Mouse (Mus musculus) kidney, postnatal 36 days (tissue): ENCODE results near the gene Elmod2.
A peak's percentile ranks its signal among the peaks of the same experiment; 100 is the strongest.
"Not testable (repeated sequence)": the region's sequence is repeated elsewhere in the genome, so short reads cannot be mapped to it uniquely, and the experiment has no call there.

ENCODE experiments used
- DNase-seq, 2 experiments: peaks; one replicate each; pipeline ENCODE4 v3.0.0; 2021 to 2022; ENCODE audit warnings: mixed read lengths in 2 of 2

Gene Elmod2

DNA sequence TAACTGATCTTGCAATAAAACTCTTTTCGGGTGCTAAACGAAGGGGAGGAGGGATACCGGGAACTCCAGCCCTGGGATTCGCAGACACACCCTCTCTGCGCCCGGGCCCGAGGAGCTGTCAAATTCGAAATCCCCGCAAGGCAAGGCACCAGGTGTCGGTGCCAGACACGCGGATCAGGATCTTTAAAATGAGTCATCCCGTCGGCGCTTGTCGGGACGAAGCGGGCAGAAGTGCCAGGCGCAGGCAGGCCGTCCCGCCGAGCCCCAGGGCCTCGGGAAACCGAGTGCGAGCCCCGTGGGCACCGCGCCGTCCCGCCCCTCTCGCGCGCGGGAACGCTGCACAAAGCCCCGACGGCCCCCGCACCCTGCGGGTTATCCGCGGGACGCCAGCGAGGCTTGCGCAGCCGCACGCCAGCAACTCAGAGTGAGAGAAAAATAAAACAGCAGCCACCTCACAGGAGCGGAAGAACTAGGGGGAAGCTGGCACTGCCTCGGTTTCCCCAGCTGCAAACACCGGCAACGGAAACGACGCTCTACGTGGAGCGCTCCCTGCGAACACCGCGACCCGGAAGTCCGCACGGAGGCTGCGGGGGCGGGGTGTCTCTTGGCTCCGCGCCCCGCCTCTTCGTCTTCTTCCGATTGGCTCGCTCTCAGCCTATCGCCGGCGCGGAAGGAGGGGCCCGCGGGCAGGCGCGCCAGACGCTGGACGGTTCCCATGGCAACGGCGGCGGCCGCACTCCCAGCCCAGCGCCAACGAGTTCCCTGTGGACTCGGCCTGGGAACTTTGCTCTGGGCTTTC, at the start of gene Elmod2:
Gene Elmod2, minus strand, starts transcription at position 588 of the 799 bp plus-strand sequence.
- DNase-seq: peak; percentile 98 to 99

DNA sequence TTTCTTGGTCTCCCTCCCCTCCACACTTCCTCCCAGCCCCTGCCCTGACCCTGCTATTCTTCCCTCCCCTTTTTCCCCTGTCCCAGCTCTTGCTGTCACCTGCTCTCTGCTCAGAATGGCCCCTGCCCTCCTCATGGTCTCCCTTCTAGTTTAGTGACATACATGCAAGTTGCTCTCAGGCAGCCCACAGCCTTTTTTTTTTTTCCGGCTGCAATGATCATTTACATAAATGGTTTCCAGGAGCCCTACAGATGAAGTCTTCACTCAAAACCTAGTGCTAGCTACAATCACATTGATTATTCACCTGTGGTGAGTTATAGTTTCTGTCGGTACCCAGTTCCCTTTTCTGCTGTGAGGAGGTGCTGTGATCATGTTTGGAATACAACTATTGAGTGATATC, 48.7 kb upstream of the Elmod2 start:
- DNase-seq: no peak

- no peak for DNase-seq
Observed at GRCm38 (mm10) chr8:83380141-83380540, 47.9 kb upstream of the Elmod2 start.

GRCm38 (mm10) chr8:83377231-83377630, 44.9 kb upstream of the Elmod2 start:
- DNase-seq: no peak

- DNase-seq: no peak
Observed at GRCm38 (mm10) chr8:83363156-83363769, 31.0 kb upstream of the Elmod2 start.

- DNase-seq: no peak
Observed at GRCm38 (mm10) chr8:83351315-83351714, 19.0 kb upstream of the Elmod2 start.

GRCm38 (mm10) chr8:83348263-83348662, 16.0 kb upstream of the Elmod2 start, which contains the start of gene Mgat4d:
Gene Mgat4d, plus strand, starts transcription at chr8:83348471.
- DNase-seq: no peak

- peak; percentile 8 to 13 for DNase-seq
Observed at GRCm38 (mm10) chr8:83342693-83343092, 10.4 kb upstream of the Elmod2 start.

- DNase-seq: no peak
Observed at GRCm38 (mm10) chr8:83342076-83342475, 9.8 kb upstream of the Elmod2 start.

DNA sequence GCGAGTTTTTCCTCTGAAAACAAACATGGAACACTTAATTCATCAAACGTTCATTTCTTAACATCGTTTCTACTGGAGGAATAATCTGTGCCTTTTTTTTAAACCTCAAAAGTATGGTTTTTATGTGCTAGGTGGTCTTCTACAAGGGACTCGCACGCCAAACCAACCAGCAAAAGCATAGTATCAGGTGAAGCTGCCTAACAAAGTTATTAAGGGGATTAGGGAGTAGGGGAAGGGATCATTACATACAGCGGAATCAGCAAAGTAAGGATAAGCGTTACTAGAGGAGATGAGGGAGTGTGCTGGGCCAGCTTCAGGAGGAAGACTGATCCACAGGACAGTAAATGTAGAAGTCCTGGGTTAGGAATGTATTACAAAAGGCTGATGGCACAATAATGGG, 578 bp upstream of the Elmod2 start:
- DNase-seq: no peak

DNA sequence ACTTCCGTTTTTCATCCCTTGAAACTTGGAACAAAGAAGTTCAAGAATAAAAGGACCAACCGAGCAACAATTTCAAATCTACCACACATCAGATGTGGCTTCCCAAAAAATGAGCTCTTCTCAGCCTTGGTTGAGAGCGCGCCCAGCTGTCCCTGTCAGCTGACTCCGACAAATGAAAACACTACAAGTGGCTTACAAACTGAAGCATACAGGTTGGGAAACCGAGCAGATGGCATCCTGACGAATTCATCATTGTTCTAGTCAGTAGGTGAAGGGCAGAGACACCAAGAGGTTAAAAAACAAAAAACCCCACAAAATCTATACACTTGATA, 753 bp downstream of the Elmod2 start:
- DNase-seq: peak in 1 of 2 experiments; percentile 20

GRCm38 (mm10) chr8:83327889-83328288, 4.4 kb downstream of the Elmod2 start:
- DNase-seq: no peak

GRCm38 (mm10) chr8:83323056-83323455, 9.2 kb downstream of the Elmod2 start:
- DNase-seq: peak in 1 of 2 experiments; percentile 17

DNA sequence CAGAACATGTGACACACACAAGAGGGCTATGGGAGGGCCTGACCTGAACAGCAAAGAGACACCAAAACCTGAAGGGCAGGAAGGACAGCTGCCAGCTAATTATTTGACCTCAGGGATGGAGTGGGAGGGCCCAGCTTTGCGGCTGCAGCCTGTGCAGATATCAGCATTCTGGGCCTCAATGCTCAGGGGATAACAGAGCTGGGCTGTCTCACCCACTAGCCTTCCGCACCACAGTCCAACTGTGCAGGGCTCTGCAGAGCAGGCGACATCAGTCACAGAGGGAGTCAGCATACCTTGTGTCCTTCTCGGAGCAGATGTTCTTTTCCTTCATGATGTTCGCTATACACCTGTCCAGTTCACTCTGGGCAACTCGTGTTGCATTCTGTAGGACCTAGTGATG, 9.9 kb downstream of the Elmod2 start:
- no peak for DNase-seq

GRCm38 (mm10) chr8:83320543-83320942, 11.7 kb downstream of the Elmod2 start:
- DNase-seq: no peak

DNA sequence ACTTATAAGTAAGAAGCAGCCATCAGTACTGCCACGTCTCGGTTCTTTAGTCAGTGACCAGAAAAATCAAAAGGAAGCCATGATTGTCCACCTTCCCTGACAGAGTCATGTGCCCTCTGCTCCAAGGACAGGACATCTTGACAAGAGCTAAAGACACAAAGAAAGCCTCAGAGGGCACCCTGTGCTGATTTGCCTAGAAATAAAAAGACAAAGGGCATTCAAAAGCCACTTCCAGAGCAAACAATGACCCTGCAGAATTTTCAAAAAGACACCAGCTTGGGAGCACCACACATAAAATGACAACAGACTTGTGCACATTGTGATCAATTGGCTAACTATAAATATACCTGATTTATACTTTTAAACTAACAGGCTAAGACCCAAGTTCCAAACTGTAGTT, 16.6 kb downstream of the Elmod2 start:
- DNase-seq: no peak

- not testable (repeated sequence) for DNase-seq
Observed at GRCm38 (mm10) chr8:83315084-83315483, 17.2 kb downstream of the Elmod2 start.

DNA sequence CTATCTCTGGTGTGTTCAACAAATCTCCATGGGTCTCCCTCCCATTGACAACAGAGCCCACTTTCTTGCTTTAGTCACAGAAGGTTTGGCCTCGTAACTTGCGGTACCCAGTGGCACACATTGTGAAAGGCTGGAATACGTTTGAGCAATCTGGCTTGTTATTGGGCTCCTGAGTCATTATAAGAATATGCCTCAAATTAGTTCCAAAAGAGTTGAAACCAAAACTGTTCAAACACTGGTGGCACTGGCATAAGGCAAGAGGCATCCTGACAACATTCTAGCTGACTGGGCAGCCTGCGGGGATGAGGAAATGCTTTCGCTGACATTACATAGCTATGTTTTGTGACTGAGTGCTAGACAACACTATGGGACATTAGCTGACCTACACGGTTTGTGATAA, 22.4 kb downstream of the Elmod2 start:
- DNase-seq: no peak

- DNase-seq: no peak
Observed at GRCm38 (mm10) chr8:83304946-83305345, 27.3 kb downstream of the Elmod2 start.

DNA sequence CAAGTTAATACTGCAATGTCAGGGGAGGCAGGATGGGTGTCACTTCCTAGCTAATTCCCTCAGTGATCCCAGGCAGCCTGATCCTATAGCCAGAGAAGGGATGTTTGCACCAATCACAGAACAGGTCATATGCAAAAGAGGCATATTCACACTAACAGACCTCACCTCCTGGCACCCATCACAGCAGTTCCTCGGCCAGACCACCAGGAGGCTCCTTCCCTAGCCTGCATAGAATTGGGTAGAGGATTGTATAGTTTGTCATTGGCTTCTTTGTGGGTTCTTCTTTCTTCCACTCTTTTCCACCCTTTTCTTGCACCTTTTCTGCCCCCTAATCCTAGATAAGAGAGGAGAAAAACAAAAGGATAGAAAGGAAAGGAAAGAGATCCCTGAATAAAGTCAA, 32.2 kb downstream of the Elmod2 start:
- peak in 1 of 2 experiments; percentile 19 for DNase-seq

DNA sequence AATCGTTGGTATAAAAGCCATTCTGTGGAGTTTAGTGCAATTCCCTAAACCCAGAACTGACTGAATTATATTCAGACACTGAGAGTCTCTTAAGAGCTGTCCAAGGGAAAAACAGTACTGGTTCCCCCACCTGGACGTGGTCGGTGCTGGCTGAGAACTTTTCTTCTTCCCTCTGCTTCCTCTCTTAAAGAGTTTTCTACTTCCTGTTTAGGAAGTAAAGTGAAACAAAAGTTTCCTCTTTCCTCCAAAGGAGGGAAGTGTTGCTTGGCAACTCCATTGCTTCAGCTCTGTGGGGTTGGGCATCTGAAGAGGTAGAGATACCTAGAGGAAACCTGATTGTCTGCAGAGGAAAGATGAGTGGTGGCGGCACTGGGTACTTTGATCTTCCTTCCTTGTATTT, 34.9 kb downstream of the Elmod2 start:
- no peak for DNase-seq

GRCm38 (mm10) chr8:83290176-83290575, 42.1 kb downstream of the Elmod2 start, which contains the start of gene Ucp1:
Gene Ucp1, plus strand, starts transcription at chr8:83290352.
- peak in 1 of 2 experiments; percentile 46 for DNase-seq

DNA sequence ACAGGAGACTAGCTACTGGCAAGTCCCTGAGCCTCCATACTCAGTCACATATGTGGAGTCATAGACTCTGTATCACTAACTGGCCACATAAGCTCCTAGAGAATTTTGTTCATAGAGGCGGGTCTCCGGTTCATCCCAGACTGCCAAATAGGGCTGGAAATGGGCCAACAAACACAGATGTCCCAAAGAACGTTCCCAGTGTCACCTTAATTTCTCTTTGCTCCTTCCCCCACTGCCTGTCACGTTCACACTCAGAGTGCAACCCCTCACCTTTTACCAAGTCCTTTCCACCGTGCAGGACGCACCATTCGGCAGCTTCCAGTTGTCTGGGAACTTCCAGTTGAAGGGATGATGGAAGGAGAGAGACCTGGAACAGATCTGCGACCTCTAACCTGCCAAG, 46.9 kb downstream of the Elmod2 start:
- no peak for DNase-seq

GRCm38 (mm10) chr8:83278431-83278830, 53.9 kb downstream of the Elmod2 start:
- no peak for DNase-seq
